Mouse (Mus musculus) liver, postnatal 0 days (tissue): ENCODE measurements around the gene Pvr. TPM values are rescaled to one million over a fixed set of nuclear protein-coding genes. Genes with fewer than 3 reads are reported as not detected.

ENCODE experiments used
- ATAC-seq: fragments of 200-750 bp; cut with Nextera tagmentation; 2 replicates; pipeline ENCODE4 v1.8.0; 2017; ENCODE audit warnings: mild to moderate bottlenecking, moderate library complexity
- DNase-seq: peaks from one replicate; pipeline ENCODE4 v3.0.0-alpha.2; 2016
- H3K27ac ChIP-seq: fragments of 300-500 bp; sonication (generic); 2 replicates; pipeline ENCODE4 v1.5.1; 2014; ENCODE audit warnings: antibody characterized with exemption, moderate library complexity, mild to moderate bottlenecking, low read depth
- H3K27me3 ChIP-seq: fragments of 300-500 bp; sonication (generic); 2 replicates; pipeline ENCODE4 v1.6.1; 2014; ENCODE audit warnings: low read length, control low read depth, mixed read lengths; ENCODE audit not compliant: insufficient read depth
- H3K36me3 ChIP-seq: fragments of 300-500 bp; sonication (generic); replicated peaks from 2 replicates; pipeline ENCODE4 v1.6.1; 2014; ENCODE audit warnings: mild to moderate bottlenecking, control low read depth, low read length, moderate library complexity, mixed read lengths; ENCODE audit not compliant: insufficient read depth
- H3K4me1 ChIP-seq: fragments of 300-500 bp; sonication (generic); 2 replicates; pipeline ENCODE4 v1.6.1; 2014; ENCODE audit warnings: antibody characterized with exemption, mild to moderate bottlenecking, control low read depth; ENCODE audit not compliant: insufficient read depth
- H3K4me2 ChIP-seq: fragments of 300-500 bp; sonication (generic); 2 replicates; pipeline ENCODE4 v1.6.1; 2014; ENCODE audit warnings: low read depth, mild to moderate bottlenecking, low read length, moderate library complexity, mixed read lengths
- H3K4me3 ChIP-seq: fragments of 300-500 bp; sonication (generic); 2 replicates; pipeline ENCODE4 v1.5.1; 2014; ENCODE audit warnings: low read depth, low read length
- H3K9ac ChIP-seq: fragments of 300-500 bp; sonication (generic); replicated peaks from 2 replicates; pipeline ENCODE4 v1.6.1; 2014; ENCODE audit warnings: mild to moderate bottlenecking, moderate library complexity
- H3K9me3 ChIP-seq: fragments of 300-500 bp; sonication (generic); 2 replicates; pipeline ENCODE4 v1.6.1; 2016; ENCODE audit warnings: mild to moderate bottlenecking, control low read depth, low read length, mixed read lengths
- CTCF ChIP-seq: sonication (generic); IDR thresholded peaks from 2 replicates; pipeline ENCODE4 v1.5.1; 2016; ENCODE audit warnings: antibody characterized with exemption, low read depth
- EP300 ChIP-seq: IDR thresholded peaks from 2 replicates; pipeline ENCODE4 v1.6.1; 2016; ENCODE audit warnings: antibody characterized with exemption, low read depth, mild to moderate bottlenecking
- WGBS: fragments of 180-500 bp; shearing (Covaris S2); extraction: QIAGEN DNeasy Blood & Tissue Kit; methylation state at CpG from one replicate; pipeline ENCODE4 v1.1.7; 2014; ENCODE audit not compliant: insufficient replicate concordance; 5-methylcytosine and 5-hydroxymethylcytosine counted together
- polyA plus RNA-seq: library from polyadenylated mRNA; unstranded; fragments of >200 nt; fragmentation: Nextera tagmentation; extraction: Ambion mirVana; gene quantifications from 2 replicates; pipeline ENCODE4 v1.2.1, GENCODE M21; 2015

Pvr gene
- polyA plus RNA-seq, 1 experiment from 2014 or later = 3.0 TPM

DNA sequence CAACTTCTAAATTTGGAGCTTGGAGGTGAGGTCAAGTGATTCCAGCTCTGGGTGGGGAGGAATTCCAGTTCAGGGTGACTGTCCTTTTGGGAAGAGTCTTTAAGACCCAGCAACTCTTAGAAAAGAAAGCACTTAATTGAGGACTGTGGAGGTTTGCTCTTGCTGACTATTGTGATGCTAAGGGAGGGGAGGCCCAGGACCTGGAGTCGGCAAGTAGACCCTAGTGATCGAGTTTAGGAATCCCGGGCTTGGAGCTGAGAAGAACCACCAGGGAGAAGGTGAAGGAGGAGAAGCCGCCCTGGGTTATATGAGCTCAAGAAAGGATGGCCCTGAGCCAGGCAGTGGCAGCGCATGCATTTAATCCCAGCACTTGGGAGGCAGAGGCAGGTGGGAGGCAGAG lies 7.5 kb upstream of the Pvr start:
- 64% methylated on average over 5 of the region's 5 CpGs for WGBS
- peaks cover 5% of the 10 kb centered on the region for H3K4me1 ChIP-seq

DNA sequence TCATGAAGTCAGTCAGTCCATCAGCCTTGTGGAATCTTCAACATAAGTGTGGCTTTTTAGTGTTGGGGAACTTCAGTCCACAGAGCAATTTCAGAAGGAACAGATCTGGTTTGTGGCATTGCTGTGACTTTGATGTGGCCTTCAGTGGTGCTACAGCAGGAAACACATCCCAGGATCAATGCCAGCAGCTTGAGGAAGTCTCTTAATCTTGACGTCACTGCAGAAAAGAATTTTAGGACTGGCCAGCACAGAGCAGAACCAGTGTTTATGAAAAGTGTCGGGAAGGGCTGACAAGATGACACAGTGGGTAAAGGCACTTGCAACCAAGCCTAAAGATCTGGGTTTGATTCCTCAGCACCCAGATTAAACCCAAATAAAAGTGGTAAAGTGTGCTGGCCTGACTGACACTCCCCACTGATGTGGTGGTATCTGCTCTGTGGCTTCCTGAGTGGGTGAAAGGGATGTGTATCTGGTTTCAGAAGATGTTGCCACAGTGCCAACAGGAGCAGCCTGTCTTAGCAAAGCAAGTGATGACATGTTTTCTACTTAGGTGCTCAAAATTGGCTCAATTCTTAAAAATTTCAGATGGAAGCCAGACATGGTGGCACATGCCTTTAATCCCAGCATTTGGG lies 6.0 kb upstream of the Pvr start:
- whole genome bisulfite sequencing = 31% methylated on average over 2 of the region's 2 CpGs
- Histone ChIP-seq H3K9me3 (no peaks in the 10 kb centered on the region), H3K27me3 (no peaks in the 10 kb centered on the region), H3K9ac (no peak overlapping the region), H3K27ac (no peak overlapping the region), H3K4me2 (no peak overlapping the region), H3K4me1 (no peaks in the 10 kb centered on the region; the same call in 1 of the 2 replicates), H3K36me3 (no peaks in the 10 kb centered on the region), H3K4me3 (no peak overlapping the region)
- DNase-seq = no peak
- no peak for TF ChIP-seq CTCF
- TF ChIP-seq EP300 = no peak
- ATAC-seq = no peak

More for the DNA sequence above, 7.5 kb upstream of the Pvr start:
- no peaks in the 10 kb centered on the region for H3K27me3 ChIP-seq
- no peak for TF ChIP-seq CTCF
- TF ChIP-seq EP300 = no peak
- ATAC-seq = no peak
- no peaks in the 10 kb centered on the region for H3K9me3 ChIP-seq
- H3K4me3 ChIP-seq = no peak overlapping the region
- no peak overlapping the region for H3K9ac ChIP-seq
- DNase-seq = no peak
- no peak overlapping the region for H3K27ac ChIP-seq
- no peak overlapping the region for H3K4me2 ChIP-seq
- H3K36me3 ChIP-seq = no peaks in the 10 kb centered on the region

DNA sequence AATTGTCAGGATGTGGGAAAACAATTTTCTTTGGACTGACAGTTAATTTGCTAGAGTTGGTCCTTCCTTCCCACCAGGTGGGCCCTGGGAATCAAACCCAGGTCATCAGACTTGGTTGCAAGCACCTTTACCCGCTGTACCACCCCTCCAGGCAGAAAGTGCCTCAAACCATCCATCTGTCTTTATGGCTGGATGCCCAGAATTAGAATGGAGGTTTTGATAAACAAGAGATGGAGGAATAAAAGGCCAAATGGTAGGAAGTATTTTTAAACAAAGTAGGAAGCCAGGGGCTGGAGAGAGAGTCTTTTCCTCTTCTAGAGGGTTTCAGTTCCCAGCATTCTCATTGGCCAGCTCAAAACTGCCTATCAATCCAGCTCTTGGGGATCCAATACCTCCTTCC lies 4.4 kb upstream of the Pvr start:
- no peak for ATAC-seq
- Histone ChIP-seq H3K9me3 (no peaks in the 10 kb centered on the region), H3K27me3 (no peaks in the 10 kb centered on the region), H3K27ac (no peak overlapping the region), H3K4me1 (peaks cover 2% of the 10 kb centered on the region; the same call in 1 of the 2 replicates), H3K9ac (no peak overlapping the region), H3K4me2 (no peak overlapping the region), H3K36me3 (no peaks in the 10 kb centered on the region), H3K4me3 (no peak overlapping the region)
- DNase-seq = no peak
- TF ChIP-seq EP300 (no peak), CTCF (no peak)
- 68% methylated on average over 1 of the region's 1 CpGs for WGBS

- Histone ChIP-seq H3K9me3 (no peaks in the 10 kb centered on the region), H3K4me1 (peaks cover 9% of the 10 kb centered on the region), H3K27ac (no peak overlapping the region), H3K27me3 (no peaks in the 10 kb centered on the region), H3K4me2 (no peak overlapping the region), H3K4me3 (no peak overlapping the region), H3K9ac (no peak overlapping the region), H3K36me3 (no peaks in the 10 kb centered on the region)
- DNase-seq = no peak
- ATAC-seq = no peak
- WGBS = 40% methylated on average over 7 of the region's 15 CpGs
- no peak for TF ChIP-seq EP300
- TF ChIP-seq CTCF = no peak
These were observed 2.8 kb upstream of the Pvr start for GRCm38 (mm10) chr7:19923797-19924196.

GRCm38 (mm10) chr7:19923354-19923753 lies 2.4 kb upstream of the Pvr start:
- Histone ChIP-seq H3K9ac (no peak overlapping the region), H3K27me3 (no peaks in the 10 kb centered on the region), H3K36me3 (0 out of 2 replicates have a peak, but pooled peaks cover under 1% of the 10 kb centered on the region), H3K4me3 (no peak overlapping the region), H3K4me2 (no peak overlapping the region), H3K4me1 (peaks cover 9% of the 10 kb centered on the region), H3K9me3 (no peaks in the 10 kb centered on the region), H3K27ac (no peak overlapping the region)
- TF ChIP-seq CTCF (no peak), EP300 (no peak)
- ATAC-seq (no peak), DNase-seq (no peak)
- 27% methylated on average over 2 of the region's 2 CpGs for WGBS

DNA sequence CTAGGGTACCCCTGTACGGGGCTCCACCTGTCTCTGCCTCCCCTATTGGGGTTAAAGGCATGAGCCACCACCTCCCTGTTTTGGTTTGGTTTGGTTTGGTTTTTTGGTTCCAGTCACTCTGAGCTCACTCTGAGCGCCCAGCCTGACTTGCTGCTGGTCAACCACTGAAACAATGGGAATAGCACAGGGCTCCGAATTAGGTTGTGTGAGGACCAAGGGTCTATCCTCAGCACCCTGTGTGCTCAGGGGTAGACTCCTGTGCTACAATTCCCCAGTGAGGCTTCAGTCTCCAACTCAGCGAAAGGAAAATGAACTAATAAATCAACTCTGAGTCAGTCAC lies 824 bp downstream of the Pvr start:
- Histone ChIP-seq H3K9ac (peak overlapping the region; percentile 81), H3K9me3 (no peaks in the 10 kb centered on the region), H3K4me1 (peaks cover 9% of the 10 kb centered on the region), H3K4me2 (peak overlapping the region; percentile 92), H3K27ac (no peak overlapping the region), H3K36me3 (peaks cover 11% of the 10 kb centered on the region; the same call in 1 of the 2 replicates), H3K27me3 (no peaks in the 10 kb centered on the region), H3K4me3 (peak overlapping the region; percentile 76)
- no peak for TF ChIP-seq EP300
- TF ChIP-seq CTCF = no peak
- WGBS = 29% methylated on average over 4 of the region's 4 CpGs
- no peak; the same call in 1 of the 2 replicates for ATAC-seq
- no peak for DNase-seq
